Mouse (Mus musculus) hindbrain, embryonic 11.5 days (tissue): ENCODE measurements around the gene Trhde. TPM values are rescaled to one million over a fixed set of nuclear protein-coding genes. Genes with fewer than 3 reads are reported as not detected.
A peak's percentile ranks its signal among the peaks of the same experiment; 100 is the strongest.

ENCODE experiments used
- ATAC-seq: fragments of 200-750 bp; cut with Nextera tagmentation; 2 replicates; pipeline ENCODE4 v1.8.0; 2017; ENCODE audit warnings: mild to moderate bottlenecking, moderate TSS enrichment, moderate library complexity; ENCODE audit not compliant: low FRiP score
- DNase-seq: peaks from one replicate; pipeline ENCODE4 v3.0.0-alpha.2; 2015; ENCODE audit warnings: low spot score
- H3K27ac ChIP-seq: fragments of 300-500 bp; sonication (generic); 2 replicates; pipeline ENCODE4 v1.5.1; 2014; ENCODE audit warnings: mild to moderate bottlenecking, low read depth, low read length
- H3K27me3 ChIP-seq: fragments of 300-500 bp; sonication (generic); 2 replicates; pipeline ENCODE4 v1.6.1; 2014; ENCODE audit warnings: mild to moderate bottlenecking, low read length, moderate library complexity, mixed read lengths; ENCODE audit not compliant: control insufficient read depth, insufficient read depth
- H3K36me3 ChIP-seq: fragments of 300-500 bp; sonication (generic); 2 replicates; pipeline ENCODE4 v1.6.1; 2014; ENCODE audit warnings: mild to moderate bottlenecking, low read length, moderate library complexity, mixed read lengths; ENCODE audit not compliant: control insufficient read depth, insufficient read depth
- H3K4me1 ChIP-seq: fragments of 300-500 bp; sonication (generic); replicated peaks from 2 replicates; pipeline ENCODE4 v1.6.1; 2014; ENCODE audit warnings: low read length, mixed read lengths; ENCODE audit not compliant: control insufficient read depth, insufficient read depth
- H3K4me2 ChIP-seq: fragments of 300-500 bp; sonication (generic); replicated peaks from 2 replicates; pipeline ENCODE4 v1.6.1; 2014; ENCODE audit warnings: mild to moderate bottlenecking, low read depth, low read length
- H3K4me3 ChIP-seq: fragments of 300-500 bp; sonication (generic); 2 replicates; pipeline ENCODE4 v1.5.1; 2014; ENCODE audit warnings: low read depth, low read length
- H3K9ac ChIP-seq: fragments of 300-500 bp; sonication (generic); 2 replicates; pipeline ENCODE4 v1.6.1; 2014; ENCODE audit warnings: low read depth, low read length
- H3K9me3 ChIP-seq: fragments of 300-500 bp; sonication (generic); 2 replicates; pipeline ENCODE4 v1.6.1; 2016; ENCODE audit warnings: low read length; ENCODE audit not compliant: control insufficient read depth
- WGBS: fragments of 180-500 bp; shearing (Covaris S2); extraction: QIAGEN DNeasy Blood & Tissue Kit; methylation state at CpG from one replicate; pipeline ENCODE4 v1.1.7; 2014; 5-methylcytosine and 5-hydroxymethylcytosine counted together
- polyA plus RNA-seq: library from polyadenylated mRNA; unstranded; fragments of >200 nt; fragmentation: Nextera tagmentation; extraction: Ambion mirVana; gene quantifications from 2 replicates; pipeline ENCODE4 v1.2.1, GENCODE M21; 2014

Trhde gene
- 1.3 and 2.4 TPM in 2 replicates for polyA plus RNA-seq

- Histone ChIP-seq H3K9me3 (no peaks in the 10 kb centered on the region), H3K9ac (peak within 1 kb of the TSS; percentile 49), H3K27me3 (peaks cover 28% of the 10 kb centered on the region), H3K4me3 (peak within 1 kb of the TSS; percentile 61), H3K4me1 (0 out of 2 replicates have a peak, but pooled peaks cover 2% of the 10 kb centered on the region), H3K36me3 (no peaks in the 10 kb centered on the region), H3K27ac (no peak within 1 kb of the TSS), H3K4me2 (peak within 1 kb of the TSS; percentile 90)
- ATAC-seq: peak; percentile 6
- DNase-seq: peak; percentile 66
- WGBS: under 1% methylated on average over 29 of the region's 30 CpGs
Observed at GRCm38 (mm10) chr10:114802161-114802651, at the start of gene Trhde. TSS of gene Trhde (minus strand) at chr10:114802307.

- Histone ChIP-seq H3K4me1 (no peaks in the 10 kb centered on the region), H3K4me2 (no peak overlapping the region), H3K9me3 (no peaks in the 10 kb centered on the region), H3K36me3 (no peaks in the 10 kb centered on the region), H3K27me3 (no peaks in the 10 kb centered on the region), H3K9ac (no peak overlapping the region), H3K4me3 (no peak overlapping the region), H3K27ac (no peak overlapping the region)
- 90% methylated on average over 12 of the region's 12 CpGs for WGBS
- no peak for DNase-seq
- no peak for ATAC-seq
Observed at GRCm38 (mm10) chr10:114841966-114842365, 39.9 kb upstream of the Trhde start.

GRCm38 (mm10) chr10:114841440-114841839 is 39.3 kb upstream of the Trhde start:
- no peak for DNase-seq
- Histone ChIP-seq H3K4me3 (no peak overlapping the region), H3K36me3 (no peaks in the 10 kb centered on the region), H3K4me2 (no peak overlapping the region), H3K27ac (no peak overlapping the region), H3K4me1 (no peaks in the 10 kb centered on the region), H3K9me3 (no peaks in the 10 kb centered on the region), H3K27me3 (no peaks in the 10 kb centered on the region), H3K9ac (no peak overlapping the region)
- WGBS: 75% methylated on average over 5 of the region's 5 CpGs
- ATAC-seq: no peak

GRCm38 (mm10) chr10:114831313-114831712 is 29.2 kb upstream of the Trhde start:
- Histone ChIP-seq H3K9ac (no peak overlapping the region), H3K4me3 (no peak overlapping the region), H3K9me3 (no peaks in the 10 kb centered on the region), H3K4me1 (no peaks in the 10 kb centered on the region), H3K27ac (no peak overlapping the region), H3K4me2 (no peak overlapping the region), H3K36me3 (no peaks in the 10 kb centered on the region), H3K27me3 (no peaks in the 10 kb centered on the region)
- no peak for ATAC-seq
- 53% methylated on average over 7 of the region's 7 CpGs for WGBS
- DNase-seq: no peak

- Histone ChIP-seq H3K27me3 (no peaks in the 10 kb centered on the region), H3K4me1 (no peaks in the 10 kb centered on the region), H3K9ac (no peak overlapping the region), H3K4me2 (no peak overlapping the region), H3K36me3 (no peaks in the 10 kb centered on the region), H3K27ac (no peak overlapping the region), H3K4me3 (no peak overlapping the region), H3K9me3 (no peaks in the 10 kb centered on the region)
- DNase-seq (no peak), ATAC-seq (no peak)
- WGBS: 53% methylated on average over 3 of the region's 3 CpGs
Observed at GRCm38 (mm10) chr10:114808799-114809198, 6.7 kb upstream of the Trhde start.

GRCm38 (mm10) chr10:114805884-114806283 is 3.8 kb upstream of the Trhde start:
- ATAC-seq (no peak), DNase-seq (peak; percentile 64)
- H3K4me3 ChIP-seq: no peak overlapping the region
- no peaks in the 10 kb centered on the region for H3K9me3 ChIP-seq
- no peak overlapping the region for H3K9ac ChIP-seq
- H3K4me1 ChIP-seq: no peaks in the 10 kb centered on the region
- peaks cover 12% of the 10 kb centered on the region for H3K27me3 ChIP-seq
- H3K4me2 ChIP-seq: no peak overlapping the region
- no peaks in the 10 kb centered on the region for H3K36me3 ChIP-seq
- H3K27ac ChIP-seq: no peak overlapping the region
- 41% methylated on average over 3 of the region's 3 CpGs for WGBS

- H3K4me3 ChIP-seq: peak overlapping the region; percentile 61
- H3K9ac ChIP-seq: peak overlapping the region; percentile 49
- H3K36me3 ChIP-seq: no peaks in the 10 kb centered on the region
- ATAC-seq (peak; percentile 91), DNase-seq (peak; percentile 74)
- H3K4me1 ChIP-seq: 0 out of 2 replicates have a peak, but pooled peaks cover 2% of the 10 kb centered on the region
- H3K4me2 ChIP-seq: peak overlapping the region; percentile 90
- H3K27ac ChIP-seq: no peak overlapping the region
- peaks cover 28% of the 10 kb centered on the region for H3K27me3 ChIP-seq
- WGBS: under 1% methylated on average over 64 of the region's 66 CpGs
- no peaks in the 10 kb centered on the region for H3K9me3 ChIP-seq
Observed at GRCm38 (mm10) chr10:114801457-114802160, 498 bp downstream of the Trhde start.

- peaks cover 28% of the 10 kb centered on the region for H3K27me3 ChIP-seq
- H3K36me3 ChIP-seq: no peaks in the 10 kb centered on the region
- H3K4me1 ChIP-seq: 0 out of 2 replicates have a peak, but pooled peaks cover 2% of the 10 kb centered on the region
- H3K4me3 ChIP-seq: peak overlapping the region; percentile 61
- ATAC-seq (peak; percentile 68), DNase-seq (peak; percentile 54)
- H3K9ac ChIP-seq: no peak overlapping the region
- H3K9me3 ChIP-seq: no peaks in the 10 kb centered on the region
- H3K27ac ChIP-seq: no peak overlapping the region
- WGBS: 6% methylated on average over 69 of the region's 75 CpGs
- peak overlapping the region; percentile 90 for H3K4me2 ChIP-seq
Observed at GRCm38 (mm10) chr10:114800331-114801304, 1.5 kb downstream of the Trhde start.
